Mouse (Mus musculus) olfactory bulb, adult 2 months (tissue): ENCODE results near the gene Rassf10.

Source experiments
- CTCF ChIP-seq: fragments of 200-500 bp; IDR thresholded peaks from 2 replicates; pipeline ENCODE4 v1.5.1; 2012; ENCODE audit warnings: low read depth, mild to moderate bottlenecking, low read length, moderate library complexity; ENCODE audit not compliant: insufficient read depth
- POLR2A ChIP-seq: fragments of 200-500 bp; IDR thresholded peaks from 2 replicates; pipeline ENCODE4 v1.6.1; 2012; ENCODE audit warnings: mild to moderate bottlenecking, low read depth, low read length, moderate library complexity; ENCODE audit not compliant: insufficient read depth

- no peak for TF ChIP-seq CTCF
- no peak for TF ChIP-seq POLR2A
Measured at GRCm38 (mm10) chr7:112957630-112958029, 3.9 kb downstream of the Rassf10 start.
